Mouse (Mus musculus) bone marrow, adult 2 months (tissue): ENCODE measurements at regions not wholly inside any gene's neighbourhood (a gene's known extent, or its start where the extent isn't known, plus 50 kb on each side); places are given as distances from the start of the nearest gene placed in this dataset.

Experiments used
- CTCF ChIP-seq: fragments of 200-500 bp; IDR thresholded peaks from 2 replicates; pipeline ENCODE4 v1.5.1; 2011; ENCODE audit warnings: low read length, control low read depth; ENCODE audit not compliant: control insufficient read depth, insufficient read depth
- POLR2A ChIP-seq: fragments of 200-500 bp; IDR thresholded peaks from 2 replicates; pipeline ENCODE4 v1.6.1; 2011; ENCODE audit warnings: low read depth, mild to moderate bottlenecking, control low read depth, low read length, borderline replicate concordance; ENCODE audit not compliant: control insufficient read depth

GRCm38 (mm10) chr9:120703291-120703930 lies 132.2 kb downstream of the Rpl14 start:
- TF ChIP-seq POLR2A (no peak), CTCF (no peak)
